Mouse (Mus musculus) stomach, embryonic 16.5 days (tissue): Measurements from ENCODE around the gene Gm5136. TPM values are rescaled to one million over a fixed set of nuclear protein-coding genes. Genes with fewer than 3 reads are reported as not detected.

Source experiments
- ATAC-seq: fragments of 200-750 bp; cut with Nextera tagmentation; 2 replicates; pipeline ENCODE4 v1.8.0; 2017; ENCODE audit warnings: moderate number of reproducible peaks, moderate TSS enrichment; ENCODE audit not compliant: insufficient read depth, low FRiP score
- H3K27ac ChIP-seq: fragments of 300-500 bp; sonication (generic); 2 replicates; pipeline ENCODE4 v1.5.1; 2014; ENCODE audit warnings: low read length
- H3K27me3 ChIP-seq: fragments of 300-500 bp; sonication (generic); 2 replicates; pipeline ENCODE4 v1.6.1; 2014; ENCODE audit warnings: low read length, control low read depth, mixed read lengths; ENCODE audit not compliant: control insufficient read depth, insufficient read depth
- H3K36me3 ChIP-seq: fragments of 300-500 bp; sonication (generic); 2 replicates; pipeline ENCODE4 v1.6.1; 2014; ENCODE audit warnings: low read length; ENCODE audit not compliant: control insufficient read depth, insufficient read depth
- H3K4me1 ChIP-seq: fragments of 300-500 bp; sonication (generic); 2 replicates; pipeline ENCODE4 v1.6.1; 2014; ENCODE audit warnings: low read length, control low read depth, mixed read lengths; ENCODE audit not compliant: control insufficient read depth, insufficient read depth
- H3K4me2 ChIP-seq: fragments of 300-500 bp; sonication (generic); 2 replicates; pipeline ENCODE4 v1.6.1; 2014; ENCODE audit warnings: low read depth, low read length, mixed read lengths
- H3K4me3 ChIP-seq: fragments of 300-500 bp; sonication (generic); replicated peaks from 2 replicates; pipeline ENCODE4 v1.5.1; 2014; ENCODE audit warnings: mild to moderate bottlenecking, low read length
- H3K9ac ChIP-seq: fragments of 300-500 bp; sonication (generic); 2 replicates; pipeline ENCODE4 v1.6.1; 2014; ENCODE audit warnings: low read length
- H3K9me3 ChIP-seq: fragments of 300-500 bp; sonication (generic); replicated peaks from 2 replicates; pipeline ENCODE4 v1.6.1; 2016; ENCODE audit warnings: low read length, control low read depth; ENCODE audit not compliant: control insufficient read depth
- WGBS: fragments of 180-500 bp; shearing (Covaris S2); extraction: QIAGEN DNeasy Blood & Tissue Kit; methylation state at CpG from one replicate; pipeline ENCODE4 v1.1.7; 2014; 5-methylcytosine and 5-hydroxymethylcytosine counted together
- polyA plus RNA-seq: library from polyadenylated mRNA; unstranded; fragments of >200 nt; fragmentation: Nextera tagmentation; extraction: Ambion mirVana; gene quantifications from 2 replicates; pipeline ENCODE4 v1.2.1, GENCODE M21; 2015

Gm5136 gene
- polyA plus RNA-seq, 1 experiment from 2014 or later, result not detected

DNA sequence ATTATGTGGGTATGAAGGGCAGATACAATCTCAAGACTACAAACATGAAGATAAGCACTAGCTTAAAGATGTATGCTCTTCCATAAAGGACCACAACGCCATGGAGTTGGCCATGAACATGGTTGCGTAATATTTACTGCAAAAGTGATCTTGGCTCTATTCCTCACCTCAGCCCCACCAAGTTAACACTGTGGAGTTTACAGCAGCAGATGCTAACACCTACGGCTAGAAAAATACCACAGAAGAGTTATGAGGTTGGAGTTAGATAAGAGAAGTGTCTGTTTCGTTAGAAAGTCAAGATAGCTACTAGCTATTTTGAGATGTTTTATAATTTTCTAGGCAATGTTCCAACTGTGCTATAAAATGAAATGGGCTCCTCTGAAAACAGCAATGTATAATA lies 43.1 kb downstream of the Gm5136 start:
- no peak overlapping the region for H3K27ac ChIP-seq
- H3K27me3 ChIP-seq, result no peaks in the 10 kb centered on the region
- H3K9me3 ChIP-seq, result no peaks in the 10 kb centered on the region
- no peak overlapping the region for H3K4me3 ChIP-seq
- H3K9ac ChIP-seq, result no peak overlapping the region
- H3K36me3 ChIP-seq, result no peaks in the 10 kb centered on the region
- no peak overlapping the region for H3K4me2 ChIP-seq
- H3K4me1 ChIP-seq, result no peaks in the 10 kb centered on the region
- no peak for ATAC-seq
- 72% methylated on average over 4 of the region's 4 CpGs for WGBS

DNA sequence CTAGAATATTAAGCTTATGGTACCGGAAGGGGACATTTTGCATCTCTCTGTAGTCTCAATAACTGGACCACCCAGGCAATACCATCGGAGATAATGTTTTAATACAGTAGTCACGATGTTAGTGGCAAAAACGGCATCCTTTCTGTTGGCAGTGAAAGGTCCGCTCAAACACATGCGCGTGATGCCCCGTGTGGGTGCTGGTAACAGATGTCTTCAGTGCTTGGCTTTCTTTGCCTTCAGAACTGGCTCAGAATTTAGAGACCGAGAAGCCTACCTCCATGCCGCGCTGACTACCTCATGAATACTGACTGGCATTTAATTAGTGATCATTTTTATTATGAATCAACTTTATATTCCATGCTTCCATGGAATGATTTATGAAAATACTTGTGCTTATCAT lies 44.9 kb downstream of the Gm5136 start:
- H3K27me3 ChIP-seq, result no peaks in the 10 kb centered on the region
- H3K36me3 ChIP-seq, result no peaks in the 10 kb centered on the region
- H3K27ac ChIP-seq, result no peak overlapping the region
- H3K4me3 ChIP-seq, result no peak overlapping the region
- 93% methylated on average over 11 of the region's 11 CpGs for WGBS
- H3K9me3 ChIP-seq, result no peaks in the 10 kb centered on the region
- H3K4me1 ChIP-seq, result no peaks in the 10 kb centered on the region
- no peak overlapping the region for H3K4me2 ChIP-seq
- no peak for ATAC-seq
- H3K9ac ChIP-seq, result no peak overlapping the region

DNA sequence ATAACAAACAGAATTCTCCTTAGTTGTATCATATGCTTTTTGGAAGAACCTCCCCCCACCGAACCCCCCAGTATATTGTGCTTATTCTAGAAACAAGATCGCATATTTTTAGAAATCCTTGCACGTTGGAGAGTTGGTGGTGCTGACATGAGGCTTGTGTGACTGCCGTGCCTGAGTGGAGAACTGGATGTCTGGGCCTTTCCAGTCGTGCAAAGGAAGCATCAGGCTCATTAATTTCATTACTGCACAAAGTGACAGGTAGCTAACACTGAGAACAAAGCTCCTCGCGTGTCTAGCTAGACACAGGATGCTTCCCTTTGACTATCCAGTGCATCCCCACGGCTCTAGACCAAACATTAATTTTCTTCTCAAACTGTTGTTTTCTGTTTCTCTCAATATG lies 47.1 kb downstream of the Gm5136 start:
- 53% methylated on average over 8 of the region's 8 CpGs for WGBS
- Histone ChIP-seq H3K9me3 (no peaks in the 10 kb centered on the region), H3K4me3 (no peak overlapping the region), H3K27me3 (no peaks in the 10 kb centered on the region), H3K4me1 (no peaks in the 10 kb centered on the region), H3K27ac (no peak overlapping the region), H3K9ac (no peak overlapping the region), H3K4me2 (no peak overlapping the region), H3K36me3 (no peaks in the 10 kb centered on the region)
- no peak for ATAC-seq

DNA sequence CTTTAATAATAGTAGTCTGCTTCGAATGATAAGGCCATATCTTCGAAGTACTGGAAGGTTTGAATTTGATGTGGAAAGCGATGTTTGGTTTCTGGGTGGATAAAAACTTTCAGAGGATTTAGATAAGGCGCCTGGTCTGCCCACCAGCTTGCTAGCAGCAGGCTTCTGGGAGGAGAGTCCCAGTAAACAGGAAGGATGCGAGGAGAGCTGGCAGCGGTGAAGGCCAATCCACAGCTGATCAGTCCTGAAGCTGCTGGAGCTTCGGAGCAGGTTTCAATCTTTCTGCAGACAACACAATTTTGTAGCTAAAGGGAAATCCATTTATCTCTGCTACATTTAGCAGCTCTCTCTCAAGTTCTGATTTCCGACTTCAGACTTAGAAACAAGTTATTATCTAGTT lies 47.9 kb downstream of the Gm5136 start:
- ATAC-seq, result no peak
- Histone ChIP-seq H3K27me3 (no peaks in the 10 kb centered on the region), H3K27ac (no peak overlapping the region), H3K4me1 (no peaks in the 10 kb centered on the region), H3K4me2 (no peak overlapping the region), H3K9ac (no peak overlapping the region), H3K9me3 (no peaks in the 10 kb centered on the region), H3K4me3 (no peak overlapping the region), H3K36me3 (no peaks in the 10 kb centered on the region)
- WGBS, result 57% methylated on average over 8 of the region's 8 CpGs

DNA sequence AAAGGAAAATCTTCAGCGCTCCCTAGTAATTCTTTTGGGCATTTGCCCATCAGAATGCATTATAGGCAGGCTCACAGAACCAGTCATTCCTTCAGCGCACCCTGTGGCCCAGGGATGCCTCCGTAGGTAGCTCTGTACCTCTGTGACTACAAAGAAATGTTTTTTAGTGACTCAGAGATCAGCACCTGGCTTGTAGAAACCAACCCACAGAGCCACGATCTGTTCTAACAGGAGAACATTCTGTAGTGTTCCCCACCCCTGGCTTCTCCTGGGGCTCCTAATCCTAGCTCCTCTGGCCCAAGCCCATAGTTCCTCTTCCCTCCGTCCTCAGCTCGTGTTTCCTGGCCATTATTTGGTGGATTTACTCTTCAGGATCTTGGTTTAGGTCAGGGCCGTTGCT lies 50.8 kb downstream of the Gm5136 start:
- Histone ChIP-seq H3K4me2 (no peak overlapping the region), H3K27me3 (no peaks in the 10 kb centered on the region), H3K4me1 (no peaks in the 10 kb centered on the region), H3K36me3 (no peaks in the 10 kb centered on the region), H3K27ac (peak overlapping the region; percentile 24), H3K9ac (no peak overlapping the region), H3K4me3 (no peak overlapping the region), H3K9me3 (no peaks in the 10 kb centered on the region)
- ATAC-seq, result no peak
- 59% methylated on average over 7 of the region's 7 CpGs for WGBS
